In the genomic region with DNA sequence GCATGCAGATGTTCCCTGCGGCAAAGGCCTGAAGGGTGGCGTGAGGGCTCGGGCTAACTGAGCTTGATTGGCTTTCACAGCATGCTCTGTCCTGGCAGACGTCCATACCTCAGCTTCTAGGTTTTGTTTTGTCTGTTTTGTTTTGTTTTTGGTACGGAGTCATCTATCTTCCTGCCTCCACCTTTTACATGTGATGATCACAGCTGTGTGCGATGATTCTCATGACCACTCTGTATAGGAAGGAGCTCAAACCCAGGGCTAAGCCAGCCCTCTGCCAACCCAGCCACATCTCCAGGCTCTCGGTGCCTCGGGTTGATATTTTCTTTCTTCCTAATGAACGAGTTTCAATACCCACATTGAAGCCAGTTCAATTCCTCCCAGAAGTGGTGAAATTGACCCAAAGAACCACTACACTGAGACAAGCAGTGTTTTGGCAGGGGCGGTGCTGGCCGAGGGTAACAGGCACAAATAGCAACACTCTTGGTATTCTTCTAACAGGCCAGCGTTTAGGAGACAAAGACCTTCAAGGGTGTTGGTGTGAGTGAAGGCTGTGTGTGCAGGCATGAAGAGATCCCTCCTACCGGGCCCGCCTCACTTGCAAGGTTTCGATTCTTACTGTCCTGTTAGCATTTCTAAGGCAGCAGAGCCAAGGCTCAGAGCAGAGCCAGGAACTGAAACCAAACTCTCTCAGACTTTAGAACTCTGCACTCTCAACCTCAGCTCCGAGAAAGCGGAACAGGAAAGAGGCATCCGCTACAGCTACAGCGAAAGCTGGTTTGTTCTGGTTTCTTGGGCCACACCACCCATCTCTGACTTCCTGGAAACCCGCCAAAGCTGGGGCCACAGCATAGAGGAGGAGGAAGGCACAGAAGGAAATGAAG, we compare ENCODE assay signal across 8 mouse cellular contexts. TPM values are rescaled to one million over a fixed set of nuclear protein-coding genes. Genes with fewer than 3 reads are reported as not detected.
DNase-seq lines count a peak whose midpoint lies in the region; ATAC-seq and TF ChIP-seq lines count a peak whose summit lies in the region.

No protein-coding gene starts in this region.

- H3K27me3 ChIP-seq in neural tube, embryonic 13.5 days = no peaks in the 10 kb centered on the region
- H3K27me3 ChIP-seq in intestine, embryonic 14.5 days (replicated peaks; ENCODE audit: control insufficient read depth, insufficient read depth, low read length) = no peaks in the 10 kb centered on the region
- H3K27me3 ChIP-seq in liver, embryonic 12.5 days (replicated peaks) = no peaks in the 10 kb centered on the region

- H3K4me2 ChIP-seq in neural tube, embryonic 13.5 days = no peak overlapping the region; the same call in 1 of the 2 replicates
- peak overlapping the region; percentile 11; the same call in 1 of the 2 replicates for H3K4me2 ChIP-seq in intestine, embryonic 14.5 days (ENCODE audit: low read length)
- H3K4me2 ChIP-seq in liver, embryonic 12.5 days = peak overlapping the region; percentile 65

- H3K27ac ChIP-seq in neural tube, embryonic 13.5 days (replicated peaks) = peak overlapping the region; percentile 46
- H3K27ac ChIP-seq in intestine, embryonic 14.5 days (ENCODE audit: low read depth) = peak overlapping the region; percentile 70
- H3K27ac ChIP-seq in liver, embryonic 12.5 days = peak overlapping the region; percentile 83
- H3K27ac ChIP-seq in olfactory bulb, adult 2 months (ENCODE audit: insufficient read depth, low read depth, low read length) = peak overlapping the region; percentile 29

- peaks cover 7% of the 10 kb centered on the region for H3K9me3 ChIP-seq in neural tube, embryonic 13.5 days
- peaks cover 6% of the 10 kb centered on the region for H3K9me3 ChIP-seq in intestine, embryonic 14.5 days (ENCODE audit: control insufficient read depth, low read length)
- H3K9me3 ChIP-seq in liver, embryonic 12.5 days (replicated peaks) = no peaks in the 10 kb centered on the region

- DNase-seq in neural tube, embryonic 10.5 days (ENCODE audit: extremely low spot score, low spot score) = no peak
- peak; percentile 69 for DNase-seq in adrenal gland, postnatal 10 days
- DNase-seq in gastrocnemius, postnatal 10 days = peak; percentile 65
- no peak for DNase-seq in intestine, embryonic 14.5 days (ENCODE audit: low spot score)
- DNase-seq in yolk sac, embryonic 10.5 days (ENCODE audit: low spot score) = peak; percentile 62

- no peak overlapping the region for H3K4me3 ChIP-seq in neural tube, embryonic 13.5 days
- H3K4me3 ChIP-seq in intestine, embryonic 14.5 days (ENCODE audit: low read depth, low read length) = no peak overlapping the region
- peak overlapping the region; percentile 43 for H3K4me3 ChIP-seq in liver, embryonic 12.5 days
- H3K4me3 ChIP-seq in olfactory bulb, adult 2 months (ENCODE audit: insufficient read depth, low read depth, low read length) = peak overlapping the region; percentile 5; the same call in 1 of the 2 replicates

- WGBS in neural tube, embryonic 13.5 days = 52% methylated on average over 20 of the region's 20 CpGs
- WGBS in intestine, embryonic 14.5 days = 59% methylated on average over 20 of the region's 20 CpGs
- WGBS in liver, embryonic 12.5 days (ENCODE audit: insufficient replicate concordance) = 31% methylated on average over 20 of the region's 20 CpGs
- 44% methylated on average over 20 of the region's 20 CpGs for WGBS in olfactory bulb, adult 2 months

- no peak for ATAC-seq in neural tube, embryonic 13.5 days (ENCODE audit: low read depth)
- no peak for ATAC-seq in intestine, embryonic 14.5 days (replicated peaks; ENCODE audit: low FRiP score, low TSS enrichment, low read depth)
- ATAC-seq in liver, embryonic 12.5 days = peak; percentile 74

- peaks cover 31% of the 10 kb centered on the region for H3K4me1 ChIP-seq in neural tube, embryonic 13.5 days (replicated peaks)
- peaks cover 13% of the 10 kb centered on the region for H3K4me1 ChIP-seq in intestine, embryonic 14.5 days (replicated peaks; ENCODE audit: control insufficient read depth, insufficient read depth, low read length)
- peaks cover 54% of the 10 kb centered on the region for H3K4me1 ChIP-seq in liver, embryonic 12.5 days
- peaks cover 5% of the 10 kb centered on the region for H3K4me1 ChIP-seq in olfactory bulb, adult 2 months (ENCODE audit: control insufficient read depth, insufficient read depth, low read length)

- TF ChIP-seq POLR2A in olfactory bulb, adult 2 months (IDR thresholded peaks at IDR 0.05; ENCODE audit: insufficient read depth, low read depth, low read length) = no peak

- peaks cover 20% of the 10 kb centered on the region for H3K36me3 ChIP-seq in neural tube, embryonic 13.5 days
- H3K36me3 ChIP-seq in intestine, embryonic 14.5 days (ENCODE audit: control insufficient read depth, insufficient read depth, low read length) = no peaks in the 10 kb centered on the region
- peaks cover 17% of the 10 kb centered on the region for H3K36me3 ChIP-seq in liver, embryonic 12.5 days

- no peak for TF ChIP-seq CTCF in olfactory bulb, adult 2 months (IDR thresholded peaks at IDR 0.05; ENCODE audit: insufficient read depth, low read depth, low read length)

- H3K9ac ChIP-seq in neural tube, embryonic 13.5 days = no peak overlapping the region
- H3K9ac ChIP-seq in intestine, embryonic 14.5 days (ENCODE audit: low read length) = no peak overlapping the region
- peak overlapping the region; percentile 64 for H3K9ac ChIP-seq in liver, embryonic 12.5 days

RNA-seq across cellular contexts. Expression of gene Morc3, which starts 15.8 kb away (rescaled TPM):
- 29.9 and 31.2 TPM in 2 replicates for polyA plus RNA-seq in neural tube, embryonic 13.5 days (2015; fragmentation: Nextera tagmentation; extraction: Ambion mirVana)
- total RNA-seq in adrenal gland, postnatal 10 days (2021) = 10 to 100 TPM; 30.1 to 45.4 TPM
- total RNA-seq in gastrocnemius, postnatal 10 days (2021) = 10 to 100 TPM; 24.5 to 32.8 TPM
- polyA plus RNA-seq in intestine, embryonic 14.5 days (2014; fragmentation: Nextera tagmentation; extraction: Ambion mirVana) = 36.8 and 37.3 TPM in 2 replicates
- polyA plus RNA-seq in liver, embryonic 12.5 days (2016; fragmentation: Nextera tagmentation; extraction: Ambion mirVana) = 22.6 and 26.3 TPM in 2 replicates
- polyA plus RNA-seq in olfactory bulb, adult 2 months (2012; ENCODE audit: insufficient read depth, insufficient read length, low replicate concordance, missing spikeins) = not detected in 2 replicates

Comparison
In these comparisons a context has a peak if more than half of its experiments do, and no peak if none do; other contexts are left out.
1. H3K27ac ChIP-seq: peak in every context shown above with its lines; median percentile 83 in liver, embryonic 12.5 days; 70 in intestine, embryonic 14.5 days; 46 in neural tube, embryonic 13.5 days; 29 in olfactory bulb, adult 2 months.
2. H3K4me3 ChIP-seq: peak in liver, embryonic 12.5 days (single experiment) and olfactory bulb, adult 2 months (single experiment); none in neural tube, embryonic 13.5 days (single experiment) and intestine, embryonic 14.5 days (single experiment).
3. DNase-seq: peak in adrenal gland, postnatal 10 days (single experiment), gastrocnemius, postnatal 10 days (single experiment) and yolk sac, embryonic 10.5 days (single experiment); none in neural tube, embryonic 10.5 days (single experiment) and intestine, embryonic 14.5 days (single experiment).